Mouse (Mus musculus) thymus, adult 2 months (tissue): ENCODE data around the gene Ecel1. TPM values are rescaled to one million over a fixed set of nuclear protein-coding genes. Genes with fewer than 3 reads are reported as not detected.

Experiments
- DNase-seq: peaks from one replicate; pipeline ENCODE4 v3.0.0; 2021
- H3K27ac ChIP-seq: fragments of 200-500 bp; 2 replicates; pipeline ENCODE4 v1.5.1; 2012; ENCODE audit warnings: low read length, control low read depth; ENCODE audit not compliant: control insufficient read depth, insufficient read depth
- H3K27me3 ChIP-seq: fragments of 200-500 bp; 2 replicates; pipeline ENCODE4 v1.6.1; 2012; ENCODE audit warnings: mild to moderate bottlenecking, low read length, moderate library complexity, mixed read lengths; ENCODE audit not compliant: control insufficient read depth, insufficient read depth
- H3K36me3 ChIP-seq: fragments of 200-500 bp; 2 replicates; pipeline ENCODE4 v1.6.1; 2012; ENCODE audit warnings: mild to moderate bottlenecking, low read length, moderate library complexity; ENCODE audit not compliant: control insufficient read depth, insufficient read depth
- H3K4me1 ChIP-seq: fragments of 200-500 bp; replicated peaks from 2 replicates; pipeline ENCODE4 v1.6.1; 2012; ENCODE audit warnings: low read length; ENCODE audit not compliant: control insufficient read depth, insufficient read depth
- H3K4me3 ChIP-seq: fragments of 200-500 bp; 2 replicates; pipeline ENCODE4 v1.5.1; 2012; ENCODE audit warnings: mild to moderate bottlenecking, low read length, control low read depth, moderate library complexity; ENCODE audit not compliant: control insufficient read depth, insufficient read depth
- CTCF ChIP-seq: fragments of 200-500 bp; IDR thresholded peaks from 2 replicates; pipeline ENCODE4 v1.5.1; 2012; ENCODE audit warnings: mild to moderate bottlenecking, control low read depth, low read length, moderate library complexity, borderline replicate concordance; ENCODE audit not compliant: control insufficient read depth, poor library complexity, insufficient read depth; ENCODE audit errors: extremely low read depth
- POLR2A ChIP-seq: fragments of 200-500 bp; IDR thresholded peaks from 2 replicates; pipeline ENCODE4 v1.6.1; 2012; ENCODE audit warnings: mild to moderate bottlenecking, low read length, control low read depth, moderate library complexity; ENCODE audit not compliant: control insufficient read depth, poor library complexity, insufficient read depth; ENCODE audit errors: extremely low read depth
- WGBS: fragments of 180-500 bp; shearing (Covaris S2); methylation state at CpG from one replicate; pipeline ENCODE4 v1.1.7; 2018; 5-methylcytosine and 5-hydroxymethylcytosine counted together
- polyA plus RNA-seq: library from polyadenylated mRNA; depleted of rRNA; stranded (reverse); fragments of >200 nt; gene quantifications from 2 replicates; pipeline ENCODE4 v1.2.3, GENCODE M21; 2012; rRNA removed

Ecel1 gene
- polyA plus RNA-seq, 1 experiment = 2.4 TPM

- Histone ChIP-seq H3K27me3 (no peaks in the 10 kb centered on the region), H3K27ac (no peak overlapping the region), H3K36me3 (no peaks in the 10 kb centered on the region), H3K4me3 (no peak overlapping the region), H3K4me1 (no peaks in the 10 kb centered on the region)
- 91% methylated on average over 4 of the region's 4 CpGs for whole genome bisulfite sequencing
- no peak for DNase-seq
- TF ChIP-seq POLR2A (no peak), CTCF (no peak)
Measured at GRCm38 (mm10) chr1:87108564-87108963, 47.8 kb downstream of the Ecel1 start.

DNA sequence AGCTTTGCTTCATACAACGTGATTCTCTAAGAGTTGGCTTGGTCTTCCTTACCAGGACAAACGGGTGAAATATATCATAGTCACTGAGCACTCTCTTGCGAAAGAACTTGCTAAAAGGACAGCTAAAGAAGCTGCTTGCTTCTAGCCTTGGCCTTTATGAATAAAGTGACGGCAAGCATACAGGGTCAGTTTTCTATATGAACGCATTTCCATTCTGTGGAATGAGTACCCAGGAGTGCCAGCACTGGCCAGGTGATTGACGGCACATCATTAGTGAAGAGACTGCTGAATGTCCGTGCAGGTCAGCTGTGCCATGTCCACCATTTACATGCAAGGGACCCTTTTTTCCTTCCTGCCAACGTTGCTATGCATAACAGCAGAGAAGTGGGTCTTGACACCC is 49.8 kb downstream of the Ecel1 start:
- TF ChIP-seq POLR2A = no peak
- no peak for TF ChIP-seq CTCF
- Histone ChIP-seq H3K27me3 (no peaks in the 10 kb centered on the region), H3K4me1 (no peaks in the 10 kb centered on the region), H3K36me3 (no peaks in the 10 kb centered on the region), H3K27ac (no peak overlapping the region), H3K4me3 (no peak overlapping the region)
- no peak for DNase-seq
- WGBS = 85% methylated on average over 8 of the region's 8 CpGs

GRCm38 (mm10) chr1:87103936-87104335 is 52.4 kb downstream of the Ecel1 start:
- H3K4me1 ChIP-seq = no peaks in the 10 kb centered on the region
- TF ChIP-seq CTCF (no peak), POLR2A (no peak)
- H3K36me3 ChIP-seq = no peaks in the 10 kb centered on the region
- WGBS = 85% methylated on average over 1 of the region's 1 CpGs
- no peak for DNase-seq
- no peak overlapping the region for H3K4me3 ChIP-seq
- no peak overlapping the region for H3K27ac ChIP-seq
- no peaks in the 10 kb centered on the region for H3K27me3 ChIP-seq

- Histone ChIP-seq H3K4me1 (peaks cover 2% of the 10 kb centered on the region; the same call in 1 of the 2 replicates), H3K27me3 (no peaks in the 10 kb centered on the region), H3K36me3 (no peaks in the 10 kb centered on the region), H3K4me3 (no peak overlapping the region), H3K27ac (no peak overlapping the region)
- no peak for TF ChIP-seq CTCF
- TF ChIP-seq POLR2A = no peak
- WGBS = 98% methylated on average over 3 of the region's 3 CpGs
- no peak for DNase-seq
Measured at GRCm38 (mm10) chr1:87102114-87102513, 54.2 kb downstream of the Ecel1 start.

- H3K27me3 ChIP-seq = no peaks in the 10 kb centered on the region
- 85% methylated on average over 1 of the region's 1 CpGs for WGBS
- no peaks in the 10 kb centered on the region for H3K36me3 ChIP-seq
- no peak within 1 kb of the TSS for H3K4me3 ChIP-seq
- DNase-seq = no peak
- H3K27ac ChIP-seq = no peak within 1 kb of the TSS
- peaks cover 2% of the 10 kb centered on the region; the same call in 1 of the 2 replicates for H3K4me1 ChIP-seq
- TF ChIP-seq CTCF (no peak), POLR2A (no peak)
Measured at GRCm38 (mm10) chr1:87101411-87101810, 54.9 kb downstream of the Ecel1 start, which contains the start of gene Alpi. Gene Alpi (minus strand): TSS chr1:87101606.

DNA sequence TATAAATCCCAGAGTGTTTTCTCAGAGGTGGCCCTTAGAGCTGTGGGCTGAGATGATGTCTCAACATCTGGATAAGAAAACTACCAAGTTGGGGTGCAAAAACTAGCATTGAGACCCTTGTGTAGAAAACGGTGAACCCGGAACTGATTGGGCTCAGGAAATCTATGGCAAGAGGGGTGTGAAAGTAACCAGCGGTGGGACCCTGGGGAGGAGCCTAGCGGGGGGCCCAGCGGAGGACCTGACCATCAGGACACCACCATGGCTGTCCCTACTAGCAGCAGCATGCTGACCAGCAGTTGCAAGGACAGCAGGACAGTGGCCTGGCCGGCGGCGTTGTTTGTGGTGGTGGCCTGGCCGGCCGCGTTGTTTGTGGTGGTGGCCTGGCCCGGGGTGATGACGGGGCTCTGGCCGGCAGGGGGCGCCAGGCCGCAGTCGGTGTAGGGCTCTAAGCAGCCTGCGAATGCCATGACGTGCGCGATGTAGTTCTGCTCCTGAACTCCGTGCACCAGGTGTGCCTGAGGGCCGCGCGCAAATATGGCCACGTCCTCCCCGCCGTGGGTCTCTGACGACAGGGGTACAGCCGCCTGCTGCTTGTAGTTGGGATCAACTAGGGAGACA is 57.9 kb downstream of the Ecel1 start:
- WGBS = 21% methylated on average over 30 of the region's 30 CpGs
- peak; percentile 45 for DNase-seq
- H3K4me1 ChIP-seq = peaks cover 2% of the 10 kb centered on the region; the same call in 1 of the 2 replicates

More for the DNA sequence above, 57.9 kb downstream of the Ecel1 start:
- TF ChIP-seq CTCF (peak; percentile 87), POLR2A (no peak)
- H3K27me3 ChIP-seq = no peaks in the 10 kb centered on the region
- H3K36me3 ChIP-seq = no peaks in the 10 kb centered on the region
- H3K27ac ChIP-seq = no peak overlapping the region
- H3K4me3 ChIP-seq = no peak overlapping the region

Other genes with a start within 250 kb of the Ecel1 start
- gene Alppl2, start 66.6 kb downstream of the Ecel1 start, polyA plus RNA-seq = 0.53 and 0.83 TPM in 2 replicates
- gene Alpi, start 54.9 kb downstream of the Ecel1 start, polyA plus RNA-seq = 0.63 and 0.88 TPM in 2 replicates
- 0.62 and 0.64 TPM in 2 replicates for gene Akp3, start 31.5 kb downstream of the Ecel1 start, polyA plus RNA-seq
- 0.10 and 0.23 TPM in 2 replicates for gene Prss56, start 26.8 kb upstream of the Ecel1 start, polyA plus RNA-seq
- 0.09 TPM in 1 of 2 replicates, not detected in the other for gene Chrnd, start 34.1 kb upstream of the Ecel1 start, polyA plus RNA-seq
- gene Chrng, start 48.1 kb upstream of the Ecel1 start, polyA plus RNA-seq = 0.15 and 0.27 TPM in 2 replicates
- gene Eif4e2, start 57.4 kb upstream of the Ecel1 start, polyA plus RNA-seq = 41.9 and 45.0 TPM in 2 replicates
- gene Efhd1, start 107.8 kb upstream of the Ecel1 start, polyA plus RNA-seq = 2.5 and 2.7 TPM in 2 replicates
- 47.2 and 47.3 TPM in 2 replicates for gene Gigyf2, start 170.5 kb upstream of the Ecel1 start, polyA plus RNA-seq
- gene Kcnj13, start 238.2 kb upstream of the Ecel1 start, polyA plus RNA-seq = not detected in 2 replicates